In genomic region chr8:119423631-119424141, GRCm38 (mm10) we compare ENCODE assay signal across 8 mouse cellular contexts. TPM values are rescaled to one million over a fixed set of nuclear protein-coding genes. Genes with fewer than 3 reads are reported as not detected.
DNase-seq lines count a peak whose midpoint lies in the region; ATAC-seq lines count a peak whose summit lies in the region.

No protein-coding gene starts in this region.

- DNase-seq in gastrocnemius, postnatal 25 days, result peak; percentile 51
- DNase-seq in gastrocnemius, postnatal 4 days (ENCODE audit: low spot score in 2 of 2), result no peak
- DNase-seq in kidney, adult 18-20 months, result peak; percentile 81
- DNase-seq in lung, postnatal 10 days, result peak; percentile 74
- peak; percentile 95 for DNase-seq in thymus, postnatal 0 days (ENCODE audit: low spot score)
- DNase-seq in urinary bladder, adult 18-20 months (ENCODE audit: low spot score in 2 of 2), result no peak

- ATAC-seq in common myeloid progenitor, adult 5-6 weeks (replicated peaks; ENCODE audit: low read depth, poor library complexity, severe bottlenecking), result peak; percentile 64
- no peak for ATAC-seq in cerebellum, adult (ENCODE audit: insufficient number of reproducible peaks, low FRiP score, low TSS enrichment)

RNA-seq across cellular contexts. Expression of gene Osgin1, which starts 10.2 kb away (rescaled TPM):
- 10 to 100 TPM in 1 of 2 experiments, 1 to 10 TPM in 1; 9.9 to 14.8 TPM for total RNA-seq in gastrocnemius, postnatal 25 days (2021)
- total RNA-seq in gastrocnemius, postnatal 4 days (2021), result 1 to 10 TPM; 2.2 to 3.8 TPM
- not detected in 2 replicates for total RNA-seq in common myeloid progenitor, adult 5-6 weeks (2017)
- 1.4 and 1.6 TPM in 2 replicates for polyA plus RNA-seq in thymus, postnatal 0 days (2015; fragmentation: Nextera tagmentation; extraction: Ambion mirVana)

RNA-seq across cellular contexts. Expression of gene Necab2, which starts 22.8 kb away (rescaled TPM):
- under 1 TPM; 0.13 to 0.18 TPM for total RNA-seq in gastrocnemius, postnatal 25 days (2021)
- under 1 TPM; 0.59 to 0.78 TPM for total RNA-seq in gastrocnemius, postnatal 4 days (2021)
- not detected in 2 replicates for total RNA-seq in common myeloid progenitor, adult 5-6 weeks (2017)
- 0.12 TPM in 2 replicates for polyA plus RNA-seq in thymus, postnatal 0 days (2015; fragmentation: Nextera tagmentation; extraction: Ambion mirVana)

RNA-seq across cellular contexts. Expression of gene Mlycd, which starts 29.0 kb away (rescaled TPM):
- total RNA-seq in gastrocnemius, postnatal 25 days (2021), result 10 to 100 TPM; 76.5 to 78.1 TPM
- total RNA-seq in gastrocnemius, postnatal 4 days (2021), result 10 to 100 TPM; 66.5 to 68.1 TPM
- 8.1 and 12.0 TPM in 2 replicates for total RNA-seq in common myeloid progenitor, adult 5-6 weeks (2017)
- polyA plus RNA-seq in thymus, postnatal 0 days (2015; fragmentation: Nextera tagmentation; extraction: Ambion mirVana), result 11.6 and 13.4 TPM in 2 replicates

Comparison
In these comparisons a context has a peak if more than half of its experiments do, and no peak if none do; other contexts are left out.
1. DNase-seq: peak in gastrocnemius, postnatal 25 days (single experiment), kidney, adult 18-20 months (single experiment), lung, postnatal 10 days (single experiment) and thymus, postnatal 0 days (single experiment); none in gastrocnemius, postnatal 4 days (0 of 2) and urinary bladder, adult 18-20 months (0 of 2).